Mouse (Mus musculus) intestine, embryonic 16.5 days (tissue): ENCODE results near the gene Ncapd3. TPM values are rescaled to one million over a fixed set of nuclear protein-coding genes. Genes with fewer than 3 reads are reported as not detected.

Experiments
- ATAC-seq: fragments of 200-750 bp; cut with Nextera tagmentation; 2 replicates; pipeline ENCODE4 v1.8.0; 2017; ENCODE audit warnings: moderate TSS enrichment, moderate library complexity
- H3K27ac ChIP-seq: fragments of 300-500 bp; sonication (generic); 2 replicates; pipeline ENCODE4 v1.5.1; 2014; ENCODE audit warnings: mild to moderate bottlenecking, low read length
- H3K27me3 ChIP-seq: fragments of 300-500 bp; sonication (generic); replicated peaks from 2 replicates; pipeline ENCODE4 v1.6.1; 2014; ENCODE audit warnings: low read length, control low read depth, mixed read lengths; ENCODE audit not compliant: control insufficient read depth, insufficient read depth
- H3K36me3 ChIP-seq: fragments of 300-500 bp; sonication (generic); 2 replicates; pipeline ENCODE4 v1.6.1; 2014; ENCODE audit warnings: low read length, control low read depth; ENCODE audit not compliant: control insufficient read depth, insufficient read depth
- H3K4me1 ChIP-seq: fragments of 300-500 bp; sonication (generic); 2 replicates; pipeline ENCODE4 v1.6.1; 2014; ENCODE audit warnings: low read length, control low read depth, mixed read lengths; ENCODE audit not compliant: control insufficient read depth, insufficient read depth
- H3K4me2 ChIP-seq: fragments of 300-500 bp; sonication (generic); 2 replicates; pipeline ENCODE4 v1.6.1; 2014; ENCODE audit warnings: low read depth, low read length, control low read depth
- H3K4me3 ChIP-seq: fragments of 300-500 bp; sonication (generic); 2 replicates; pipeline ENCODE4 v1.5.1; 2014; ENCODE audit warnings: mild to moderate bottlenecking, low read length
- H3K9ac ChIP-seq: fragments of 300-500 bp; sonication (generic); 2 replicates; pipeline ENCODE4 v1.6.1; 2014; ENCODE audit warnings: low read depth, low read length
- H3K9me3 ChIP-seq: fragments of 300-500 bp; sonication (generic); 2 replicates; pipeline ENCODE4 v1.6.1; 2016; ENCODE audit warnings: low read length, control low read depth; ENCODE audit not compliant: control insufficient read depth
- WGBS: fragments of 180-500 bp; shearing (Covaris S2); extraction: QIAGEN DNeasy Blood & Tissue Kit; methylation state at CpG from one replicate; pipeline ENCODE4 v1.1.7; 2014; 5-methylcytosine and 5-hydroxymethylcytosine counted together
- polyA plus RNA-seq: library from polyadenylated mRNA; unstranded; fragments of >200 nt; fragmentation: Nextera tagmentation; extraction: Ambion mirVana; gene quantifications from 2 replicates; pipeline ENCODE4 v1.2.1, GENCODE M21; 2015

Gene Ncapd3
- polyA plus RNA-seq, 1 experiment from 2014 or later = 20.9 TPM

DNA sequence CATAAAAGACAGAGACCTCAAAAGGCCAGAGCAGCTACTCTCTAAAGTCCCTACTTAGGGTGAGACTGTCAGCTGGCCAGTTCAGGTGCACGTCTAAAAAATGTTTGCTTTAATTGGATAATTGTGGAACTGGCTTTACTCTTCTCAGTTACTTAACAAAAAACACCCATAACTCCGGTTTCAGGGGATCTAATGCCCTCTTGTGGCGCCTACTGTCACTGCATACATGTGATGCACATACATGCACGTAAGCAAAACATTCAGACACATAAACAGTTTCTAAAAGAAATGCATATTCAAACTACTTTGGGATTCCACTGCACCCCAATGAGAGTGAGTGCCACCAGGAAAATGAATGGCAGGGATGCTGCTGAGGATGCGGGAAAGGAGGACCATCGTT lies 96.6 kb downstream of the Ncapd3 start:
- Histone ChIP-seq H3K4me3 (no peak overlapping the region), H3K27me3 (no peaks in the 10 kb centered on the region)
- WGBS = 86% methylated on average over 6 of the region's 6 CpGs

DNA sequence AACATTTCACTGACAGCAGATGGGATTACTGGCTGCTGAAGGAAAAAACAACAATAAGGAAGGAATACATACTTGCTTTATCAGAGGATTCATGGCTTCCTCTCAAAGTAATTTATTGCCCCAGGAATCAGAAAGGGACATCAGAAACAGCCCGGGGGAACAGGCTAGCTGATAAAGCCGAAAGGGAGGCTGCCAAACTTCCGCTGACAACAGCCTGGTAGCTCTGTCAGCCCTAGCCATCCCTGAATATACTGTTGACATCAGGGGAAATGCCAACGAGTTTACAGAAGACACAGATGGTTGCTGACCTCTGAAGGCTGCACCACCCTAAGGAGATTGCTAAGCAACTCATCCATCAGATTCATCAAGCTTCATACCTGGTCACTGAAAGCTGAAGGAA lies 98.7 kb downstream of the Ncapd3 start:
- no peak overlapping the region for H3K27ac ChIP-seq
- no peak overlapping the region for H3K9ac ChIP-seq
- 55% methylated on average over 4 of the region's 4 CpGs for WGBS
- ATAC-seq = no peak
- no peaks in the 10 kb centered on the region for H3K4me1 ChIP-seq
- no peaks in the 10 kb centered on the region for H3K27me3 ChIP-seq
- H3K9me3 ChIP-seq = peaks cover 6% of the 10 kb centered on the region; the same call in 1 of the 2 replicates
- H3K4me2 ChIP-seq = no peak overlapping the region
- no peak overlapping the region for H3K4me3 ChIP-seq
- no peaks in the 10 kb centered on the region for H3K36me3 ChIP-seq

More for the DNA sequence above, 96.6 kb downstream of the Ncapd3 start:
- no peak overlapping the region for H3K4me2 ChIP-seq
- no peaks in the 10 kb centered on the region for H3K36me3 ChIP-seq
- no peaks in the 10 kb centered on the region for H3K4me1 ChIP-seq
- no peak for ATAC-seq
- H3K9ac ChIP-seq = no peak overlapping the region
- no peak overlapping the region for H3K27ac ChIP-seq
- H3K9me3 ChIP-seq = peaks cover 6% of the 10 kb centered on the region; the same call in 1 of the 2 replicates

DNA sequence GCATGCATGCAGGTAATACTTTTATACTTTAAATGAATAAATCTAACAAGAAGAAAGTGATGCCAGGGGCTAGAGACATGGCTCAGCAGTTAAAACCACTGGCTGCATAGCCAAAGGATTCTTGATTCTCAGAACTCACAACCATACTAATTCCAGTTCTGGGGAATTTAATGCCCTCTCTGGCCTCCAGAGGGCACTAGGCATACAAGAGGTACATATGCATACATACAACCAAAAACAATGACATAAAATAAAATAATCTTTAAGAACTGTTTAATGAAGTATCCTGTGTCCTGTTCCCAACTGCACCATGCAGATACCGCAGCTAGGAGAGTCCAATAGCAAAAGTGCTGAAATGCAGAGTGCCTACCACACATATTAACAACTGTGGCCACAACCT lies 104.4 kb downstream of the Ncapd3 start:
- Histone ChIP-seq H3K27me3 (no peaks in the 10 kb centered on the region), H3K4me1 (no peaks in the 10 kb centered on the region), H3K4me2 (no peak overlapping the region), H3K4me3 (no peak overlapping the region), H3K27ac (no peak overlapping the region), H3K9ac (no peak overlapping the region), H3K9me3 (no peaks in the 10 kb centered on the region), H3K36me3 (no peaks in the 10 kb centered on the region)
- WGBS = 72% methylated on average over 1 of the region's 1 CpGs
- no peak for ATAC-seq

DNA sequence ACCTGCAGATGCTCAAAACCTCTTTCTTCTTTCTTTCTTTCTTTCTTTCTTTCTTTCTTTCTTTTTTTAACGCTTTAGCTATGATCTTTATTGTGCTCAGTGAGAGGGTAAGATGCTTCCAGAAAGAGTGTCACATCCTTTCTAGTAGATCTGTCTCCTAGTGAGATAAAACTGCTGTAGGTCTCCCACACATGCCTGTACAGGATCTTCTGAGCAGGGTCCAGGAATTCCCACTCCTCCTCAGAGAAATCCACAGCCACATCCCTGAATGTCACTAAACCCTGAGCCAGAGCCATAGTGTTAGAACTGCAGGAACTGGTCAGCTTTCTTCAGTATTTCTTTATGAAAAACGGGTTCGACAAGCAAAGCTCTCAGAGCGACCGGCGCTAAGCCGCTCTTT lies 105.4 kb downstream of the Ncapd3 start:
- no peaks in the 10 kb centered on the region for H3K27me3 ChIP-seq
- no peaks in the 10 kb centered on the region for H3K9me3 ChIP-seq
- H3K4me3 ChIP-seq = no peak overlapping the region
- H3K36me3 ChIP-seq = no peaks in the 10 kb centered on the region
- WGBS = 88% methylated on average over 7 of the region's 7 CpGs
- H3K9ac ChIP-seq = no peak overlapping the region
- H3K4me1 ChIP-seq = no peaks in the 10 kb centered on the region
- no peak overlapping the region for H3K4me2 ChIP-seq
- no peak for ATAC-seq
- no peak overlapping the region for H3K27ac ChIP-seq

DNA sequence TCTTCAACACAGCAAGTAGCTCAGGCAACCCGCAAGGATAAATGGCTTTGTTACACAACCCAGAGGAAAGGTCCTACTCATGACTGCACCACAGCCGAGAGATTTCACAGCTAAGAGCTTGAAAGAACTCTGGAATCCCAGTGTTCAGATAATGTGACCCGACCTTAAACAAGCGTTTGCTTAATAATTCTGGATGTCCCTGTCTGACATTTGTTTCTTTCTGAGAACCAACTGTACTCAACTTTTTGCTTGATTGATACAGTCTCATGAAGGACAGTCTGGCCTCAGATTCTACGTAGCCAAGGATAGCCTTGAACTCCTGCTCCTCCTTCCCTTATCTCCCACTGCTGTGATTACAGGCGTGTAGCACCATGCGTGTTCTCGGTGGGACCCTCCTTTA lies 106.7 kb downstream of the Ncapd3 start:
- WGBS = 75% methylated on average over 8 of the region's 8 CpGs
- H3K9me3 ChIP-seq = no peaks in the 10 kb centered on the region
- ATAC-seq = no peak

DNA sequence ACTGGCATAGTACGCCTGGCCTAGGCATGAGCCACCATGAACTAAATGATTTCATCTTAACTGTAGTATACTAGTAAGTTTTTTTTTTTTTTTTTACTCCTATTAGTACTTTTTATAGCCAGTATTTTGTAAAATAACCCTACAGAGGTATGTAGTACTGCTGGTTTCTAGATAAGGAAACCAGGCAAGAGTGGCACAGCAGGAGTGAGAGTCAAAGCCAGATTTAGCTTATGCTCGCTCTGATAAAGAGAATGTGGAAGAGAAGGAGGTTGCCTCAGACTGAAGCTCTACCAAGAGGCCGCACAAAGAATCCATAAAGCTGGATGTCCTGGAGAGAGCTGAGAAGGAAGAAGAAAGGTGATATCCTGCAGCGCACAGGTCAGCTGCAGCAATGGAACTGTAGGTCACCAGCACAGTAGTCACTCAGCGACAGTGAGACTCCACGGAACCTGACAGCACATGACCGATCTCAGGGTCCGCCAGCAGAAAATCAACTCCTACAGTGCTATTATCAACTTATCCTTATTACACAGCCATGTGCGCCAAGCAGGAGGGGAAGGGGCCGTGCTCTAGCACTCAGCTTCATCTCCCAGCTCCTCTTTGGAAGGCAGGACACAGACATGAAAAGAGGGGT lies 110.6 kb downstream of the Ncapd3 start:
- no peak overlapping the region for H3K4me3 ChIP-seq
- no peak for ATAC-seq
- H3K36me3 ChIP-seq = no peaks in the 10 kb centered on the region
- no peaks in the 10 kb centered on the region for H3K27me3 ChIP-seq
- 94% methylated on average over 10 of the region's 10 CpGs for WGBS
- no peak overlapping the region for H3K27ac ChIP-seq
- H3K4me2 ChIP-seq = no peak overlapping the region
- no peaks in the 10 kb centered on the region for H3K4me1 ChIP-seq
- no peak overlapping the region for H3K9ac ChIP-seq
- H3K9me3 ChIP-seq = no peaks in the 10 kb centered on the region

More for the DNA sequence above, 106.7 kb downstream of the Ncapd3 start:
- Histone ChIP-seq H3K9ac (no peak overlapping the region), H3K4me3 (no peak overlapping the region), H3K4me1 (no peaks in the 10 kb centered on the region), H3K4me2 (no peak overlapping the region), H3K27me3 (no peaks in the 10 kb centered on the region), H3K36me3 (no peaks in the 10 kb centered on the region), H3K27ac (no peak overlapping the region)

DNA sequence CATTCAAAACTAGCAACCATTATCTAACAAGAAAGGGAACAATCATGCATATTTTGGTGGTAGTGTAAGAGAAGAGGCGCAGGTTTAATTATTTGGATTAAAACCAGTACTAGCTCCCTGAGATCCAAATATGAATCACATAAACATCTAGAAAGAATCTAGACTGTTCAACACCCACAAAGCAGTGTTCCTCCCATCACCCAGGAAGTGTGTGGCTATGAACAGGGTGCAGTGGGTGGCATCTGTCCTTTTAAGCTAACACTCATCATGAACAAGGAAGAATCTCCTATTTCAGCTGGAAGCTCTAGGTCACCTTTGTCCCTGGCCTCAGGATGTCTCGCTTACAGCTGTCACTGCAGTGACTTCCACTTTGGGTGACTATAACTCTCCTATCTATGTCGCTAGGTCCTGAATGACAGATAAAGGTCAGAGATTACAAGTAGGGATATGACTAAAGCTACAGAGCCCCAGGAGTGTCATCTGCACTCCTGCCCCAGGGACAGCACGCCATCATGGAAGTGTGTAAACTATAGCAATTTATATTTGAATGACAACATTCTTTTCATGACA lies 114.4 kb downstream of the Ncapd3 start:
- ATAC-seq = no peak
- H3K9ac ChIP-seq = no peak overlapping the region
- 0 out of 2 replicates have a peak, but pooled peaks cover 6% of the 10 kb centered on the region for H3K4me1 ChIP-seq
- no peak overlapping the region for H3K27ac ChIP-seq
- H3K9me3 ChIP-seq = no peaks in the 10 kb centered on the region
- H3K4me2 ChIP-seq = no peak overlapping the region
- 82% methylated on average over 4 of the region's 4 CpGs for WGBS
- H3K36me3 ChIP-seq = no peaks in the 10 kb centered on the region
- H3K27me3 ChIP-seq = no peaks in the 10 kb centered on the region
- H3K4me3 ChIP-seq = no peak overlapping the region

Other genes starting within 250 kb of the Ncapd3 start
- 1.3 and 1.4 TPM in 2 replicates for gene Glb1l2, start 223.7 kb upstream of the Ncapd3 start, polyA plus RNA-seq
- not detected in 2 replicates for gene Glb1l3, start 169.3 kb upstream of the Ncapd3 start, polyA plus RNA-seq
- gene Gm1110, start 107.1 kb upstream of the Ncapd3 start, polyA plus RNA-seq = not detected in 2 replicates
- gene Acad8, start 30.6 kb upstream of the Ncapd3 start, polyA plus RNA-seq = 37.8 and 39.7 TPM in 2 replicates
- 120 and 137 TPM in 2 replicates for gene Thyn1, start 30.5 kb upstream of the Ncapd3 start, polyA plus RNA-seq
- gene Vps26b, start 110 bp upstream of the Ncapd3 start, polyA plus RNA-seq = 26.7 and 30.2 TPM in 2 replicates
- 36.5 and 41.4 TPM in 2 replicates for gene Jam3, start 125.2 kb downstream of the Ncapd3 start, polyA plus RNA-seq